Mouse (Mus musculus) MEL (cell line): Measurements from ENCODE around the gene Fam229a. TPM values are rescaled to one million over a fixed set of nuclear protein-coding genes. Genes with fewer than 3 reads are reported as not detected.

Experiments used
- DNase-seq: peaks from one replicate; pipeline ENCODE4 v3.0.0; 2011; ENCODE audit warnings: low read depth, low spot score
- H3K27ac ChIP-seq: 2 replicates; pipeline ENCODE4 v1.5.1; 2012; ENCODE audit warnings: low read depth, mild to moderate bottlenecking, control low read depth, low read length, moderate library complexity; ENCODE audit not compliant: control insufficient read depth
- H3K27me3 ChIP-seq, 2 experiments: fragments of 150-350 bp in 1 of 2; sonication (generic) in 1 of 2; 2 replicates each; pipeline ENCODE4 v1.6.1; 2012; ENCODE audit warnings: low read length in 2 of 2, mild to moderate bottlenecking in 2 of 2, improper control_type of control experiment in 1 of 2, moderate library complexity in 1 of 2; ENCODE audit not compliant: insufficient read depth in 2 of 2, control insufficient read depth in 1 of 2
- H3K36me3 ChIP-seq, 2 experiments: 2 replicates each; pipeline ENCODE4 v1.6.1; 2012 to 2014; ENCODE audit warnings: low read length in 2 of 2, improper control_type of control experiment in 1 of 2, inconsistent platforms in 1 of 2, mild to moderate bottlenecking in 1 of 2; ENCODE audit not compliant: insufficient read depth in 2 of 2, control insufficient read depth in 1 of 2
- H3K4me1 ChIP-seq, 2 experiments: fragments of 150-350 bp in 1 of 2; sonication (generic) in 1 of 2; 2 replicates each; pipeline ENCODE4 v1.6.1; 2012; ENCODE audit warnings: low read length in 2 of 2, improper control_type of control experiment in 1 of 2, mild to moderate bottlenecking in 1 of 2; ENCODE audit not compliant: insufficient read depth in 2 of 2, control insufficient read depth in 1 of 2
- H3K4me3 ChIP-seq, 2 experiments: fragments of 150-350 bp in 1 of 2; sonication (generic) in 1 of 2; 2 replicates each; pipeline ENCODE4 v1.5.1; 2012; ENCODE audit warnings: low read depth in 2 of 2, low read length in 2 of 2, mild to moderate bottlenecking in 2 of 2, moderate library complexity in 2 of 2, control low read depth in 1 of 2, improper control_type of control experiment in 1 of 2; ENCODE audit not compliant: control insufficient read depth in 1 of 2, insufficient read depth in 1 of 2
- H3K79me2 ChIP-seq: 2 replicates; pipeline ENCODE4 v1.6.1; 2012; ENCODE audit warnings: mild to moderate bottlenecking, low read length, moderate library complexity; ENCODE audit not compliant: control insufficient read depth, poor library complexity, insufficient read depth
- H3K9ac ChIP-seq: 2 replicates; pipeline ENCODE4 v1.6.1; 2012; ENCODE audit warnings: low read depth, mild to moderate bottlenecking, control low read depth, low read length, moderate library complexity; ENCODE audit not compliant: control insufficient read depth, poor library complexity, severe bottlenecking
- H3K9me3 ChIP-seq: fragments of 150-350 bp; sonication (generic); replicated peaks from 2 replicates; pipeline ENCODE4 v1.6.1; 2012; ENCODE audit warnings: mild to moderate bottlenecking, low read length, improper control_type of control experiment, moderate library complexity; ENCODE audit not compliant: insufficient read depth
- BHLHE40 ChIP-seq: IDR thresholded peaks from 2 replicates; pipeline ENCODE4 v1.6.1; 2012; ENCODE audit warnings: low read depth, mild to moderate bottlenecking, inconsistent platforms, low read length, improper control_type of control experiment, borderline replicate concordance
- CHD1 ChIP-seq: IDR thresholded peaks from 2 replicates; pipeline ENCODE4 v1.6.1; 2012; ENCODE audit warnings: low read depth, mild to moderate bottlenecking, inconsistent platforms, low read length, improper control_type of control experiment
- CHD2 ChIP-seq: IDR thresholded peaks from 2 replicates; pipeline ENCODE4 v1.6.1; 2011; ENCODE audit warnings: low read length, improper control_type of control experiment
- E2F4 ChIP-seq: IDR thresholded peaks from 2 replicates; pipeline ENCODE4 v1.6.1; 2011; ENCODE audit warnings: low read depth, low read length, improper control_type of control experiment, borderline replicate concordance
- ELF1 ChIP-seq: IDR thresholded peaks from 2 replicates; pipeline ENCODE4 v1.6.1; 2014; ENCODE audit warnings: low read depth, mild to moderate bottlenecking, inconsistent platforms, low read length, improper control_type of control experiment, moderate library complexity
- EP300 ChIP-seq, 2 experiments: IDR thresholded peaks; 2 replicates each; pipeline ENCODE4 v1.6.1; 2011; ENCODE audit warnings: improper control_type of control experiment in 2 of 2, low read length in 2 of 2, low read depth in 1 of 2, mild to moderate bottlenecking in 1 of 2
- ETS1 ChIP-seq: IDR thresholded peaks from 2 replicates; pipeline ENCODE4 v1.6.1; 2012; ENCODE audit warnings: low read depth, mild to moderate bottlenecking, inconsistent platforms, low read length, improper control_type of control experiment, moderate library complexity
- MAFK ChIP-seq: IDR thresholded peaks from 2 replicates; pipeline ENCODE4 v1.6.1; 2011; ENCODE audit warnings: low read depth, mild to moderate bottlenecking, low read length, improper control_type of control experiment, borderline replicate concordance
- MEF2A ChIP-seq: IDR thresholded peaks from 2 replicates; pipeline ENCODE4 v1.6.1; 2014; ENCODE audit warnings: low read depth, mild to moderate bottlenecking, inconsistent platforms, low read length, improper control_type of control experiment; ENCODE audit not compliant: poor library complexity, insufficient replicate concordance, severe bottlenecking; ENCODE audit errors: extremely low read depth
- MYC ChIP-seq: IDR thresholded peaks from 2 replicates; pipeline ENCODE4 v1.6.1; 2011; ENCODE audit warnings: low read depth, mild to moderate bottlenecking, low read length, improper control_type of control experiment, moderate library complexity
- NELFE ChIP-seq: IDR thresholded peaks from 2 replicates; pipeline ENCODE4 v1.6.1; 2011; ENCODE audit warnings: low read depth, low read length, improper control_type of control experiment
- NRF1 ChIP-seq: IDR thresholded peaks from 2 replicates; pipeline ENCODE4 v1.6.1; 2014; ENCODE audit warnings: low read depth, mild to moderate bottlenecking, inconsistent platforms, low read length, improper control_type of control experiment, moderate library complexity; ENCODE audit not compliant: poor library complexity, insufficient read depth, severe bottlenecking
- POLR2A ChIP-seq, 2 experiments: IDR thresholded peaks; 2 replicates each; pipeline ENCODE4 v1.6.1; 2011 to 2012; ENCODE audit warnings: low read length in 2 of 2, mild to moderate bottlenecking in 2 of 2, control low read depth in 1 of 2, improper control_type of control experiment in 1 of 2, low read depth in 1 of 2, moderate library complexity in 1 of 2; ENCODE audit not compliant: control insufficient read depth in 1 of 2, insufficient read depth in 1 of 2, poor library complexity in 1 of 2
- POLR2AphosphoS2 ChIP-seq: IDR thresholded peaks from 2 replicates; pipeline ENCODE4 v1.6.1; 2011; ENCODE audit warnings: low read length, improper control_type of control experiment
- POLR2AphosphoS5 ChIP-seq: IDR thresholded peaks from 2 replicates; pipeline ENCODE4 v1.6.1; 2012; ENCODE audit warnings: low read depth, borderline replicate concordance, mild to moderate bottlenecking, inconsistent platforms, low read length, moderate library complexity, mixed read lengths
- SIN3A ChIP-seq: IDR thresholded peaks from 2 replicates; pipeline ENCODE4 v1.6.1; 2012; ENCODE audit warnings: low read length, improper control_type of control experiment, inconsistent platforms
- SMC3 ChIP-seq: IDR thresholded peaks from 2 replicates; pipeline ENCODE4 v1.6.1; 2011; ENCODE audit warnings: low read depth, low read length, improper control_type of control experiment
- UBTF ChIP-seq: IDR thresholded peaks from 2 replicates; pipeline ENCODE4 v1.6.1; 2012; ENCODE audit warnings: low read depth, mild to moderate bottlenecking, inconsistent platforms, low read length, improper control_type of control experiment, moderate library complexity, borderline replicate concordance; ENCODE audit not compliant: insufficient read depth
- USF2 ChIP-seq, 2 experiments: IDR thresholded peaks; 2 replicates each; pipeline ENCODE4 v1.6.1; 2011 to 2012; ENCODE audit warnings: improper control_type of control experiment in 2 of 2, low read length in 2 of 2, borderline replicate concordance in 1 of 2, inconsistent platforms in 1 of 2, low read depth in 1 of 2, mild to moderate bottlenecking in 1 of 2; ENCODE audit not compliant: insufficient read depth in 1 of 2
- ZC3H11A ChIP-seq: IDR thresholded peaks from 2 replicates; pipeline ENCODE4 v1.6.1; 2012; ENCODE audit warnings: low read depth, mild to moderate bottlenecking, inconsistent platforms, low read length, improper control_type of control experiment
- ZKSCAN1 ChIP-seq: IDR thresholded peaks from 2 replicates; pipeline ENCODE4 v1.6.1; 2012; ENCODE audit warnings: low read depth, mild to moderate bottlenecking, inconsistent platforms, low read length, improper control_type of control experiment, moderate library complexity
- ZMIZ1 ChIP-seq: IDR thresholded peaks from 2 replicates; pipeline ENCODE4 v1.6.1; 2012; ENCODE audit warnings: low read depth, mild to moderate bottlenecking, inconsistent platforms, low read length, improper control_type of control experiment, moderate library complexity
- polyA plus RNA-seq, 2 experiments: library from polyadenylated mRNA; stranded (reverse) in 1 of 2; unstranded in 1 of 2; fragments of >175 nt in 1 of 2; fragments of >200 nt in 1 of 2; gene quantifications; 2 replicates each; pipeline versions ENCODE4 v1.2.1 to v1.2.4; 2012; ENCODE audit warnings: low replicate concordance in 2 of 2, low read depth in 1 of 2; ENCODE audit not compliant: insufficient read length in 2 of 2, insufficient read depth in 1 of 2, missing spikeins in 1 of 2
- total RNA-seq: library from RNA; depleted of rRNA; stranded (reverse); fragments of 300-350 nt; gene quantifications from 2 replicates; pipeline ENCODE4 v1.2.3, GENCODE M21; 2012

The Fam229a gene
- total and polyA plus RNA-seq, 3 experiments, result not detected

DNA sequence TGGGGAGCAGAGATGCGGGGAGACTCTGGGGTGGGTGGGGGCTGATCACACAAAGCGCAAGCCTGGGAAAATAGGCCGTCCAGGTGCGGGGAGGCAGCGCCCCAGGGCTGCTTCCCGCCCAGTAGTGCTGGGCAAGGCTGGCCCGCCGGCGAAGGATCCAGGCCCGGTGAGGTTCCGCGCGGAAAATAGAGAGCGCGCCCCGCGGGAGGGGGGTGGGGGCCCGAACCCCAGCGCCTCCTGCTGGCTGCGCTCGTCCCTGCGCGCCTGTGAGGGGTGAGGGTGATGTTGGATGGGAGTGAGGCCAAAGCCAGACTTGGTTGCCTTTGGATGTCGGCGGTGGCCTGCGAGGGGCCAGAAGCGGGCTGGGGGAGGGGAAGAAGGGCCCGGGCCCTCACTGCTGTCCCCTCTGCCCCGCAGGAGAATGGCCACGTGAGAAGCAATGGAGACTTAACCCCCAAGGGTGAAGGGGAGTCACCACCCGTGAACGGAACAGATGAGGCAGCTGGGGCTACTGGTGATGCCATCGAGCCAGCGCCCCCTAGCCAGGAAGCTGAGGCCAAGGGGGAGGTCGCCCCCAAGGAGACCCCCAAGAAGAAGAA lies 23.4 kb downstream of the Fam229a start (continued):
- TF ChIP-seq ELF1 (peak; percentile 18; the same call in 1 of the 2 replicates), ZMIZ1 (no peak), POLR2A (IDR thresholded peaks at IDR 0.05; ENCODE audit: control insufficient read depth in 1 of 2, insufficient read depth in 1 of 2, low read depth in 1 of 2, low read length in 2 of 2, poor library complexity in 1 of 2) (no peak), MEF2A (no peak), CHD1 (no peak), UBTF (no peak), CHD2 (no peak), SMC3 (peak; percentile 61), POLR2AphosphoS5 (no peak), ZC3H11A (no peak), NELFE (no peak), ETS1 (0 out of 2 replicates have a peak, but pooled peaks have one; percentile 29), SIN3A (peak; percentile 53; the same call in 1 of the 2 replicates), ZKSCAN1 (no peak), NRF1 (0 out of 2 replicates have a peak, but pooled peaks have one; percentile 21)

- TF ChIP-seq E2F4 (no peak), EP300 (IDR thresholded peaks at IDR 0.05; ENCODE audit: low read depth in 1 of 2, low read length in 2 of 2) (no peak)
- no peak for DNase-seq
- Histone ChIP-seq H3K9me3 (no peaks in the 10 kb centered on the region), H3K79me2 (no peaks in the 10 kb centered on the region; the same call in 1 of the 2 replicates), H3K4me1 (no peaks in the 10 kb centered on the region), H3K27me3 (no peaks in the 10 kb centered on the region), H3K9ac (no peak overlapping the region), H3K4me3 (no peak overlapping the region), H3K27ac (no peak overlapping the region), H3K36me3 (peaks cover 0 to 9% of the 10 kb centered on the region in 2 experiments; a peak in 2 of 4 replicates)
These were observed 25.9 kb downstream of the Fam229a start for GRCm38 (mm10) chr4:129516925-129517324.

DNA sequence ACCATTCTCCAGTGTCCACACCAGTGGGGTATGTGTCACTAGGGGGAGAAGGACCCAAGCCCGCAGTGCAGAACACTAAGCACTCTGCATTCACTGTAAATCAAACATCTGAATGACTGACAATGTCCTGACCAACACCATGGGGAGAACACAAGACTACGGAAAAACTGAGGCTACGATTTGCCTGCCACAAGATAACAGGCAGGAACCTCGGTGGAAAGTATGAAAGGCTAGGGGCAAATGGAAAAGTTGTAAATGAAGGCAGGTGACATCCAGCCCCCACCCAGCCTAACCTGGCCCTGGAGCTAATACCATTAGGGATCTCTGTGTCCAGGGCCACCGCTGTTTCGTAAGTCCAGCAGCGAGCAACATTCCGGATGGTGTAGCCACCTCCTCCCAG lies 27.5 kb downstream of the Fam229a start:
- Histone ChIP-seq H3K4me1 (no peaks in the 10 kb centered on the region), H3K9me3 (no peaks in the 10 kb centered on the region), H3K27me3 (no peaks in the 10 kb centered on the region), H3K9ac (no peak overlapping the region), H3K27ac (no peak overlapping the region), H3K36me3 (peaks cover 0 to 14% of the 10 kb centered on the region in 2 experiments; a peak in 2 of 4 replicates), H3K79me2 (no peaks in the 10 kb centered on the region; the same call in 1 of the 2 replicates), H3K4me3 (no peak overlapping the region)
- DNase-seq, result no peak
- TF ChIP-seq MAFK (no peak), ETS1 (no peak), USF2 (IDR thresholded peaks at IDR 0.05; ENCODE audit: borderline replicate concordance in 1 of 2, insufficient read depth in 1 of 2, low read depth in 1 of 2, low read length in 2 of 2) (no peak), ELF1 (no peak), E2F4 (no peak), ZMIZ1 (no peak), ZKSCAN1 (no peak), MYC (no peak), BHLHE40 (no peak), EP300 (IDR thresholded peaks at IDR 0.05; ENCODE audit: low read depth in 1 of 2, low read length in 2 of 2) (no peak), POLR2AphosphoS5 (no peak), POLR2AphosphoS2 (no peak), ZC3H11A (no peak), MEF2A (no peak)
